Mouse (Mus musculus) kidney, adult 2 months (tissue): ENCODE measurements at regions not wholly inside any gene's neighbourhood (a gene's known extent, or its start where the extent isn't known, plus 50 kb on each side); places are given as distances from the start of the nearest gene placed in this dataset.

Experiments used
- CTCF ChIP-seq: fragments of 200-500 bp; conservative IDR thresholded peaks from 2 replicates; pipeline ENCODE4 v1.5.1; 2011; ENCODE audit warnings: low read depth, mild to moderate bottlenecking, control low read depth, low read length, moderate library complexity, mixed read lengths; ENCODE audit not compliant: insufficient read depth, insufficient read length
- POLR2A ChIP-seq: fragments of 200-500 bp; IDR thresholded peaks from one replicate; pipeline ENCODE4 v1.6.1; 2011; ENCODE audit warnings: low read depth, low read length, control low read depth

DNA sequence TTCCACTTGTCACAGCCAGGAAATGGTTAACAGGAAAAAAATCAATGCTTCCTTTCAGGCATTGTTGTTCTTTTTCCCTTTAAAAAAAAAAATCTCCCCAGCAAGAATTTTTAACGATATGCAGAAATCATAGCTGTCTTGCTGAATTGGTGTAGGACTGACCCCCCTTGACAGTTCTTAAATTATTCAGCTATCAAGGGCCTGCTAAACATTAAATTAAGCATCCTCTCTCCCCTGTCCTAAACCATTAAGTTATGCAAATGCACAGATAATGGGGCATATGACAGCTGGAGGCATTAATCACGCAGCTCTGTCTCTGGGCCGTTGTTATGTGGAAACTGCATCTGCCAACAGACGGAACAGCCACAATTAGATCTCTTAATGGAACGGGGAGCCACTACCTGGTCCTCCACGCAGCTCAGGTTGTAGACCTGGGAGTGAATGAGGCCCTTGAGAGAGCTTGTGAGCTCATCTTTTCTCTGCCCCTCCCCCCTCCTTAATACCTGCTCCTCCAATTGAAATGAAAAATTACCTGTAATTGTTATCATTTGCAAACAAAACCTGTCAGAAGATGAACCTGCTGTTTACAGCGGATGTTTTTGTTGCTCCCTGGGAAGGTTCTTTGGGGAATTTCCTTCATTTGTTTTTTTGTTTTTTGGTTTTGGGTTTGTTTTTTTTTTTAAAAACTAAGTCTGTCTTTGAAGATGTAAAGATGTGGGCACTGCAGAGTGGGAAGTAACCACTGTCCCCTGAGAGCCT is 110.0 kb downstream of the Psat1 start:
- TF ChIP-seq CTCF = no peak
- no peak for TF ChIP-seq POLR2A
